Mouse (Mus musculus) gastrocnemius, adult 2 months (tissue): ENCODE measurements around the gene Tpst2. TPM values are rescaled to one million over a fixed set of nuclear protein-coding genes. Genes with fewer than 3 reads are reported as not detected.
A peak's percentile ranks its signal among the peaks of the same experiment; 100 is the strongest.

Experiments used
- DNase-seq: peaks from one replicate; pipeline ENCODE4 v3.0.0; 2022
- H3K27ac ChIP-seq: fragments of 200-600 bp; 2 replicates; pipeline ENCODE4 v1.8.1; 2022; ENCODE audit warnings: mild to moderate bottlenecking
- H3K4me3 ChIP-seq: fragments of 200-600 bp; 2 replicates; pipeline ENCODE4 v1.8.1; 2022; ENCODE audit warnings: mild to moderate bottlenecking, moderate library complexity
- CTCF ChIP-seq: fragments of 200-600 bp; IDR thresholded peaks from 2 replicates; pipeline ENCODE4 v1.8.1; 2022; ENCODE audit warnings: antibody characterized with exemption, mild to moderate bottlenecking, moderate library complexity
- intact Hi-C: fragments of 180-260 bp; cut with DNase I; formaldehyde crosslinking; loops from one replicate; pipeline ENCODE4 v1.15.1; 2025
- long read RNA-seq, 2 experiments: library from polyadenylated mRNA; stranded (forward); transcript quantifications; one replicate each; pipeline ENCODE4 v2.0.0; 2021
- total RNA-seq, 2 experiments: library from RNA; stranded (reverse); gene quantifications; 2 replicates each; pipeline ENCODE4 v1.2.3; 2021

The Tpst2 gene
- total RNA-seq: 10 to 100 TPM; 12.6 to 25.4 TPM
- long read RNA-seq, experiment 1, transcript Tpst2-201 (7 exons, 1,835 nt): major isoform, 42 of 66 reads
- long read RNA-seq, experiment 1, partial matches to known transcripts: 6 of 66 reads
- long read RNA-seq, experiment 1, other reads (novel, unspliced or antisense): 16 of 66 reads
- long read RNA-seq, experiment 2, transcript Tpst2-201 (7 exons, 1,835 nt): major isoform, 35 of 51 reads
- long read RNA-seq, experiment 2, partial matches to known transcripts: 6 of 51 reads
- long read RNA-seq, experiment 2, other reads (novel, unspliced or antisense): 9 of 51 reads

- intact Hi-C loops: loop anchor here (2.0 to 5.0 kb wide), 2 partner anchors 14 to 34 kb away; no protein-coding TSS in a partner anchor
- Histone ChIP-seq H3K4me3 (peak within 1 kb of the TSS; percentile 79), H3K27ac (peak within 1 kb of the TSS; percentile 95)
- peak; percentile 38; the same call in 1 of the 2 replicates for TF ChIP-seq CTCF
- peak; percentile 100 for DNase-seq
Observed at GRCm38 (mm10) chr5:112276267-112276873, at the start of gene Tpst2. TSS of gene Tpst2 (plus strand) at chr5:112276691.

GRCm38 (mm10) chr5:112227354-112227753 is 49.1 kb upstream of the Tpst2 start:
- intact Hi-C loops: no loop called here
- no peak overlapping the region for H3K27ac ChIP-seq
- peak; percentile 71 for DNase-seq
- no peak for TF ChIP-seq CTCF
- H3K4me3 ChIP-seq: peak overlapping the region; percentile 58

GRCm38 (mm10) chr5:112227898-112228239 is 48.6 kb upstream of the Tpst2 start:
- intact Hi-C loops: no loop called here
- H3K4me3 ChIP-seq: peak overlapping the region; percentile 58
- no peak overlapping the region for H3K27ac ChIP-seq
- DNase-seq: no peak
- TF ChIP-seq CTCF: no peak

DNA sequence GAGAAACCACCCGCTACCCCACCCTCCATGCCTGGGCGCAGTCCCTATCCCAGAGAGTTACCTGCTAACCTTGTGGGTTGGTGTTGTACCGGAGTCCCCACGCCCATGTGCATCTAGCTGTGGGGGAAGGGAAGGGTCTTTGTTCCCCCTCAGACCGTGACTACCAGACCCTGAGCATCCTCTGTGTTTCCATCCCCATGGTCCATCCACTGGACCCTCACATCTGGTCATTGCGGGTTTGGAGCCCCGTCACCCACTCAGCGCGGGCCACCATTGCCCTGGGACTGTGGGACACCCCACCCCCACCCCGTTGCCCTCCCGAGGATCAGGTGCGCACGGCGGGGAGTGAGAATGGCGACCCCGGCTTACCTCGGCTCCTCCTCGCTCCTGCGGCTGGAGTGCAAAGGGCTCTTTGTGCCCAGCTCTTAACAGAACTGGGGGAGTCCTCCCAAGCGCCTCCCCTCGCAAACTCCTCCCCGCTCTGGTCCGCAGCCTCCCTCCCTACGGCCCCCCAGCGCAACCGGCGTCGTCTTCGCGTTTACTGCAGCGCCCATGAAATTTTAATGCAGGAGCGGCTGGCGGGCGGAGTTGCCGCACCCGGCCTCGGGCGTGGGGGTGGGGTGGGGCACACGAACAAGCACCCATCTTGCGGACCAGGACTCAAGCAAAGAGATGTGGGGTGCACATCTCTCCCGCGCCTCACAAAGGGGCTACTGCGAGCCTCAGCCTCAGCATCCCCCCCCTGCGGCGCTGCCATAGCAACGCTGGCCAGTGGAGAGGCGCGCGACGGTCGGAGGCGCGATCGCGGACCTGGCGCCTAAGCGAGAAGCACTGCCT is 48.0 kb upstream of the Tpst2 start:
- intact Hi-C loops: no loop called here
- TF ChIP-seq CTCF: no peak
- Histone ChIP-seq H3K27ac (no peak overlapping the region), H3K4me3 (peak overlapping the region; percentile 58)
- no peak for DNase-seq

DNA sequence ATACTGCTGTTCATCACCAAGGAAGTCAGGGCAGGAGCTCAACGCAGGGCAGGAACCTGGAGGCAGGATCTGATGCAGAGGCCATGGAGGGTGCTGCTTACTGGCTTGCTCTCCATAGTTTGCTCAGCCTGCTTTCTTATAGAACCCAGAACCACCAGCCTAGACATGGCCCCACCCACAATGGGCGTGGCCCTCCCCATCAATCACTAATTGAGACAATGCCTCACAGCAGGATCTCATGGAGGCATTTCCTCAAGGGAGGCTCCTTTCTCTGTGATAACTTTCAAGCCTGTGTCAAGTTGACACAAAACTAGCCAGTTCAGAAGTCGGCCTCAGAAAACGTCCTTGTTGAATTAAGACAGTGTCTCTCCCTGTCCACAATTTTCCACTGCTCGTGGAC is 40.7 kb upstream of the Tpst2 start:
- intact Hi-C loops: no loop called here

DNA sequence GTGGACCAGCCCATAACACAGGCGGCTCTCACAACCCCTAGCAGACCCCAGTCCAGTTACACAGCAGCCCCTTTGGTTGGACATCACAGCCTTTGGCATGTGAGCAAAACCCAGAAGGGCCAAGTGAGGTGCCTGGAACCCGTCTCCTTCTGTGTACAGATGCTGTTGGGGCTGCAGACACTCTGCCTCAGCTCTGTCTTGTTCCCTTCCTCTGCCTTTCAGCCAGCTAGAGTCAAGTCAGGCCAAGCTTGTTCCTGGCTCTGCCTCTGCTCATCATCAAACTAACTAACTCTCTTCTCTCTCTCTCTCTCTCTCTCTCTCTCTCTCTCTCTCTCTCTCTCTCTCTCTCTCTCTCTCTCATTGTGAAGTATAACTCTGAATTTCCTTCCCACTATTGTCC is 39.9 kb upstream of the Tpst2 start:
- no peak overlapping the region for H3K27ac ChIP-seq
- no peak for DNase-seq
- intact Hi-C loops: no loop called here
- H3K4me3 ChIP-seq: no peak overlapping the region
- TF ChIP-seq CTCF: no peak

More for the DNA sequence above, 40.7 kb upstream of the Tpst2 start:
- H3K27ac ChIP-seq: no peak overlapping the region
- H3K4me3 ChIP-seq: no peak overlapping the region
- no peak for TF ChIP-seq CTCF
- DNase-seq: no peak

- DNase-seq: no peak
- intact Hi-C loops: no loop called here
- TF ChIP-seq CTCF: no peak
- no peak overlapping the region for H3K27ac ChIP-seq
- no peak overlapping the region for H3K4me3 ChIP-seq
Observed at GRCm38 (mm10) chr5:112237439-112237838, 39.1 kb upstream of the Tpst2 start.

GRCm38 (mm10) chr5:112237866-112238570 is 38.5 kb upstream of the Tpst2 start:
- no peak overlapping the region for H3K27ac ChIP-seq

GRCm38 (mm10) chr5:112238781-112239482 is 37.6 kb upstream of the Tpst2 start:
- no peak for DNase-seq
- intact Hi-C loops: no loop called here

More at GRCm38 (mm10) chr5:112237866-112238570, 38.5 kb upstream of the Tpst2 start:
- no peak for TF ChIP-seq CTCF
- intact Hi-C loops: no loop called here
- DNase-seq: no peak
- no peak overlapping the region for H3K4me3 ChIP-seq

DNA sequence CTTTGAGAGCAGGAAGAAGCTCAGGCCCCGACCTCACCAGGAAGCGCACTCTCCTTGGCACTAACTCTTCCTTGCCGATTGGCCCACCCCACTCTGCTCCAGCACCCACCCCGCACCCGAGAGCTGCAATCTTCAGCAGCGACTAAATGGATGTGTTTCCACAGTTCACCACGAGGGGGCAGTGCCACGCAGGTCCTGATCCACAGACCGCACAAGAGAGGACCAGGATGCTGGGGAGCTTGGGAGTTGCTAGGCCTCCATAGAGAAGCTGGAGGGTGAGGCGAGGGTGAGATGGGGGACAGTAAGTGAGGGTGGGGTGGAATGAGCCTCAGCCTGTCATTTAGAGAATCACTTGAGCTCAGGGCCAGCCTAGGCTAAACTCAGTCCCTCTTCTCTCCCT is 35.7 kb upstream of the Tpst2 start:
- Histone ChIP-seq H3K27ac (no peak overlapping the region), H3K4me3 (peak overlapping the region; percentile 57)
- DNase-seq: peak; percentile 89
- intact Hi-C loops: loop anchor here (1.0 to 5.0 kb wide), 3 partner anchors 37 to 188 kb away; partner anchors contain the start of gene Tpst2
- TF ChIP-seq CTCF: peak; percentile 90

More at GRCm38 (mm10) chr5:112238781-112239482, 37.6 kb upstream of the Tpst2 start:
- no peak overlapping the region for H3K4me3 ChIP-seq
- no peak overlapping the region for H3K27ac ChIP-seq
- TF ChIP-seq CTCF: no peak

GRCm38 (mm10) chr5:112241849-112242248 is 34.6 kb upstream of the Tpst2 start:
- DNase-seq: no peak
- no peak overlapping the region for H3K27ac ChIP-seq

More at GRCm38 (mm10) chr5:112241849-112242248, 34.6 kb upstream of the Tpst2 start:
- no peak overlapping the region for H3K4me3 ChIP-seq
- intact Hi-C loops: loop anchor here (5.0 kb wide), 1 partner anchor 35 kb away; the partner anchor contains the start of gene Tpst2
- no peak for TF ChIP-seq CTCF
